Mouse (Mus musculus) 3T3-L1 (cell line): ENCODE data around the gene Map3k7.
A peak's percentile ranks its signal among the peaks of the same experiment; 100 is the strongest.
"Not testable (repeated sequence)": the region's sequence is repeated elsewhere in the genome, so short reads cannot be mapped to it uniquely, and the experiment has no call there.

ENCODE experiments used
- DNase-seq: peaks from one replicate; pipeline ENCODE4 v3.0.0-alpha.2; 2015; ENCODE audit warnings: low read depth, low spot score

The Map3k7 gene

GRCm38 (mm10) chr4:31981863-31982262, 18.0 kb downstream of the Map3k7 start:
- no peak for DNase-seq

- DNase-seq: no peak
These were observed 29.5 kb downstream of the Map3k7 start for GRCm38 (mm10) chr4:31993386-31993785.

GRCm38 (mm10) chr4:31993865-31994264, 30.0 kb downstream of the Map3k7 start:
- no peak for DNase-seq

- no peak for DNase-seq
These were observed 37.6 kb downstream of the Map3k7 start for GRCm38 (mm10) chr4:32001498-32001897.

- DNase-seq: no peak
These were observed 41.1 kb downstream of the Map3k7 start for GRCm38 (mm10) chr4:32004773-32005591.

GRCm38 (mm10) chr4:32007174-32007573, 43.3 kb downstream of the Map3k7 start:
- DNase-seq: no peak

- DNase-seq: no peak
These were observed 44.2 kb downstream of the Map3k7 start for GRCm38 (mm10) chr4:32008095-32008494.

- no peak for DNase-seq
These were observed 46.9 kb downstream of the Map3k7 start for GRCm38 (mm10) chr4:32010808-32011207.

- DNase-seq: no peak
These were observed 47.5 kb downstream of the Map3k7 start for GRCm38 (mm10) chr4:32011218-32011973.

- no peak for DNase-seq
These were observed 57.2 kb downstream of the Map3k7 start for GRCm38 (mm10) chr4:32021131-32021530.

GRCm38 (mm10) chr4:32022321-32022720, 58.4 kb downstream of the Map3k7 start:
- peak; percentile 42 for DNase-seq

GRCm38 (mm10) chr4:32024170-32024569, 60.3 kb downstream of the Map3k7 start:
- DNase-seq: not testable (repeated sequence)

- DNase-seq: peak; percentile 60
These were observed 61.2 kb downstream of the Map3k7 start for GRCm38 (mm10) chr4:32025105-32025504.

GRCm38 (mm10) chr4:32027094-32027493, 63.2 kb downstream of the Map3k7 start:
- DNase-seq: no peak

- DNase-seq: no peak
These were observed 73.4 kb downstream of the Map3k7 start for GRCm38 (mm10) chr4:32037267-32037666.

GRCm38 (mm10) chr4:32041741-32042452, 78.0 kb downstream of the Map3k7 start:
- DNase-seq: no peak

GRCm38 (mm10) chr4:32045234-32045633, 81.3 kb downstream of the Map3k7 start:
- no peak for DNase-seq

GRCm38 (mm10) chr4:32049824-32050223, 85.9 kb downstream of the Map3k7 start:
- DNase-seq: no peak

- no peak for DNase-seq
These were observed 89.3 kb downstream of the Map3k7 start for GRCm38 (mm10) chr4:32053171-32053570.

GRCm38 (mm10) chr4:32055151-32056052, 91.5 kb downstream of the Map3k7 start:
- DNase-seq: peak; percentile 89

GRCm38 (mm10) chr4:32056441-32056840, 92.5 kb downstream of the Map3k7 start:
- no peak for DNase-seq
